Mouse (Mus musculus): ENCODE results near the gene Dcun1d2. TPM values are rescaled to one million over a fixed set of nuclear protein-coding genes. Genes with fewer than 3 reads are reported as not detected.

The Dcun1d2 gene
- total RNA-seq (2017), result 20.0 and 21.4 TPM in 2 replicates

- ATAC-seq (replicated peaks; ENCODE audit: low read depth, poor library complexity, severe bottlenecking), result peak; percentile 73
Observed at GRCm38 (mm10) chr8:13287692-13288623, at the start of gene Dcun1d2, which contains the start of gene Tmco3. Gene Dcun1d2, minus strand, starts transcription at chr8:13288131. Gene Tmco3, plus strand, starts transcription at chr8:13288190.

GRCm38 (mm10) chr8:13337678-13338077, 49.7 kb upstream of the Dcun1d2 start:
- no peak for ATAC-seq (replicated peaks; ENCODE audit: low read depth, poor library complexity, severe bottlenecking)

DNA sequence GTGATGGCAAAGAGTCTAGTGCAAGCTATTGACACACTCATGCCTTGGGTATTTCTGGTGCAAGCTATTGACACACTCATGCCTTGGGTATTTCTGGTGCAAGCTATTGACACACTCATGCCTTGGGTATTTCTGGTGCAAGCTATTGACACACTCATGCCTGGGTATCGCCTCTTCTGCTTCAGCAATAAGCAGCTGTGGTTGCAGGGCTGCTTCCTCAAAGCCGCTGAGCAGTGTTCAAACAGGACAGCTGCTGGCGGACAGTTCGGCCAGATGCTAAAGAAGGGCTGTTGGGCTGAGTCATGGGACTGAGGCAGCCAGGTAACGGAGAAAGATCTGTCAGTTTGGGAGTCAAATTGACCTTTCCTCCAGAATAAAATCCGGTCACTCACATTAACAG, 49.3 kb upstream of the Dcun1d2 start:
- peak; percentile 48 for ATAC-seq (replicated peaks; ENCODE audit: low read depth, poor library complexity, severe bottlenecking)

- no peak for ATAC-seq (replicated peaks; ENCODE audit: low read depth, poor library complexity, severe bottlenecking)
Observed at GRCm38 (mm10) chr8:13334671-13335070, 46.7 kb upstream of the Dcun1d2 start.

DNA sequence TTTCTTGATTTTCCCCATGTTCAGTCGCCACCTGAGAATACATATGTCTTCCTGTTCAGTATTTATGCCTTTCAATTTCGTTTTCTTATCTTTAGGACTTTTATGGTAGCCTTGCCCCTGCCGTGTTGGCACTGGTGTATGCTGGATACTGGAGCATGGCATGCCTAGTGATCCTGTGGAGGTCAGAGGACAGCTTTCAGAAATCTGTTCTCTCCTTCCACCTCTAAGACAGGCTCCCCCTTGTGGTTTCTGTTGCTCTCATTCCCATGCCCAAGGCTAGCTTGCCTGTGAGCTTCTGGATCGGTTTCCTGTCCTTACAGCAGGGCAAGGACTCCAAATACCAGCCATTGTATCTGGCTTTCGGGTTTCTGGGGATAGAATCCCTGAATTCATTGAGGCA, 38.7 kb upstream of the Dcun1d2 start:
- peak; percentile 62 for ATAC-seq (replicated peaks; ENCODE audit: low read depth, poor library complexity, severe bottlenecking)

DNA sequence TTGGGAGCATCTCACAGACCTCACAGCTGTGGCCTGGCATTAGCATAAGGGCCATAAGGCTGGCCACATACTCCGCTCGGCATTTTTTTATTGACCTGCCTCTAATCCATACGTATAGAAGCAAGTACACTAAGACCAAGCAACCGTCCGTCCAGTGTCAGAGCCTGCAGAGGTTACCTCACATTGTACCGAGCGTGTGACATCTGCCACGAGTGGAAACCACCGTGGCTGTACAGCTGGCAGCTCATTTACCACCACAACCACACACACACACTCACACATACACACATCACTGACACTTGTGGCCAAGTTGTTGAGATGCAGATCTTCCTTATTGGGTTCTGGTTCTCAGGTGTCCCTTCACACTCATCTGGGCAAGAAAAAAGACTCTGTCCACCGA, 28.7 kb upstream of the Dcun1d2 start:
- no peak for ATAC-seq (replicated peaks; ENCODE audit: low read depth, poor library complexity, severe bottlenecking)

DNA sequence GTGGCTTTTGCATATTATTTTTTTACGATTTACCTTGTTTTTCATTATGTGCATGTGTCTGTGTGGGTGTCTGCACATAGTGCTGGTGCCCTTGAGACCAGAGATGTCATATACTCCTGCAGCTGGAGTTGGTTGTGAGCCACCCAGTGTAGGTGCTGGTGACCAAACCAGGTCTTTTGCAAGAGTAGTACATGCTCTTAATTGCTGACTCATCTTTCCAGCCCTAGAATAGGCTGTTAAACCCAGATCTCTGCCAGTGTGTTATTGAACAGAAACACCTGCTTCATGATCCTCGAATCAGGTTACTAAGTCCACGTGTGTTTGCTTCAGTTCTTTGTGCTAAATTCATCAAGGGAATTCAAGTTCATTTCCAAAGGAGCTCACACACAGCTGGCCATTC, 27.0 kb upstream of the Dcun1d2 start:
- no peak for ATAC-seq (replicated peaks; ENCODE audit: low read depth, poor library complexity, severe bottlenecking)

- no peak for ATAC-seq (replicated peaks; ENCODE audit: low read depth, poor library complexity, severe bottlenecking)
Observed at GRCm38 (mm10) chr8:13306916-13307315, 19.0 kb upstream of the Dcun1d2 start.

- 0 out of 2 replicates have a peak, but pooled peaks have one; percentile 15 for ATAC-seq (replicated peaks; ENCODE audit: low read depth, poor library complexity, severe bottlenecking)
Observed at GRCm38 (mm10) chr8:13306309-13306909, 18.5 kb upstream of the Dcun1d2 start.

GRCm38 (mm10) chr8:13305884-13306283, 18.0 kb upstream of the Dcun1d2 start:
- ATAC-seq (replicated peaks; ENCODE audit: low read depth, poor library complexity, severe bottlenecking), result no peak

DNA sequence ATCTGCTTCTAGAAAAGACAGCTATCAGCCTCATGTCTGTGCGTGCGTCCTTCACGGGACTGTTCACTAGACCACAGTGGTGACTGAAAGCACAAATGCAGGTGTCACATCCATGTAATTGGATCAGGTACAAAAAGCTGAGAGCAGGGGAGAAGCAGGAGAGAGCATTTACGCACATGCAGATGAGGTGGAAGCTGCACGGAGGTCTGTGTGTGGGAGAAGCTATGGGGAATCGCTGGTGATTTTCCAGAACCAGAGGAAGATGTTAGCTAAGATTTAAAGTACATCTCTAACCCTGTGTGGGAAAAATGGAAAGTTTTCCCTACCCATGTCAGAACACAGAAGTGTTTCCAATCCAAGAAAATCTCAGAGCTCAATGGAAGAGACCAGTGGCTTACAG, 17.5 kb upstream of the Dcun1d2 start:
- ATAC-seq (replicated peaks; ENCODE audit: low read depth, poor library complexity, severe bottlenecking), result no peak

DNA sequence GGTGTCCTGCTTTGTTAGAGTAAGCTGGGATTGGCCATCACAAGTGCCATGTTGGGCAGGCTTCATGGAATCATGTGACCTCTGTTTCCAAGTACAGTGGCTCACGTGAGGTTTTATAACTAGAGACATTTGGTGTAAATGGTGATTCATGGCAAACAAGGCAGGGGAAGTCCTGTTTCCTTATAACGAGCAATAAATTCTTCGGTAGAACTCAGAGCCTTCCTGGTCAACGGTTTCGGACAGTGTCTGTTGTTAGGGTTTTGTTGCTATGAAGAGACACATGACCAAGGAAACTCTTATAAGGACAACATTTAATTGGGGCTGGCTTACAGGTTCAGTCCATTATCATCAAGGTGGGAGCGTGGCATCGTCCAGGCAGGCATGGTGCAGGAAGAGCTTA, 13.1 kb upstream of the Dcun1d2 start:
- ATAC-seq (replicated peaks; ENCODE audit: low read depth, poor library complexity, severe bottlenecking), result no peak

GRCm38 (mm10) chr8:13299571-13299970, 11.6 kb upstream of the Dcun1d2 start:
- ATAC-seq (replicated peaks; ENCODE audit: low read depth, poor library complexity, severe bottlenecking), result no peak

- no peak for ATAC-seq (replicated peaks; ENCODE audit: low read depth, poor library complexity, severe bottlenecking)
Observed at GRCm38 (mm10) chr8:13293677-13294470, 5.9 kb upstream of the Dcun1d2 start.

GRCm38 (mm10) chr8:13292364-13292763, 4.4 kb upstream of the Dcun1d2 start:
- ATAC-seq (replicated peaks; ENCODE audit: low read depth, poor library complexity, severe bottlenecking), result peak; percentile 52

DNA sequence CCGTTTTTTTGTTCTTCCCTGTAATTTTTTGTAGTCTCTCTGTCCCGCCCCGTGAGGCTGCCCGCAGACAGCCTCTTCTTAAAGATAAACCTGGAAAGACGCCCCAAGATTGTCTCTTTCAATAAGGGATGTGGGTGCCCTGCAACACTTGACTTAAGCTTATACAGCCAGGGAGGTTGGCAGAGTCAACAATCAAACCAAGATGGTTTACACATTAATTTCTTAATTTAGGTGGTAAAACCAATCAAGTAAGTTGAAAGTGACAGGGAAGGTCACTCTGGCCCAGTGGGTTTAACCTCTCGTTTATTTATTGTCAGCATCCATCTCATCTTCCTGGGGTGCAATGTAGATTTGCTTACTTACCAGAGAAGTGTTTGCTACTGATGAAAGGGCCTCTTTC, 715 bp upstream of the Dcun1d2 start:
- ATAC-seq (replicated peaks; ENCODE audit: low read depth, poor library complexity, severe bottlenecking), result no peak

GRCm38 (mm10) chr8:13287304-13287691, 633 bp downstream of the Dcun1d2 start:
- peak; percentile 85 for ATAC-seq (replicated peaks; ENCODE audit: low read depth, poor library complexity, severe bottlenecking)

GRCm38 (mm10) chr8:13283200-13283599, 4.7 kb downstream of the Dcun1d2 start:
- ATAC-seq (replicated peaks; ENCODE audit: low read depth, poor library complexity, severe bottlenecking), result no peak

DNA sequence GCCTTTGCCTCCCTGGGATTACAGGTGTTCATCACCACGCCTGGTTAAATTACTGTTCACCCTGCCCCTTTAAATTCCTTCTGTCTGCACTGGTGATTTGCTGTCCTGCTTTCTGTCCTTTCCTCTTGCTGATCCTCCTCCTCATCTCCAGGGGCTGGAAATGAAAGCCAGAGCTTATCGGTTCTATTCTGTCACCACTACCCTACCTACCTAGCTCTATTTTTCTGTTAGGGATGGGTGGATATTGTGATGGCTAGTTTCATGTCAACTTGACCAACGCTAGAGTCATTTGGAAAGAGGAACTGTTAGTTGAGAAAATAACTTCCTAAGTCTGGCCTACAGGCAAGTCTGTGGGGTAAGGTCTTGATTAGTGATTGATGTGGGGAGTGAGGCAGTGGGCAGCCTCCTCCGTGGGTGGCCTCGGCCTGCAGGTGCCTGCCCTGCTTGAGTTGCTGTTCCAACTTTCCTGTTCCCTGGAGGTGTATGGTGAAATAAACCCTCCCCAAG, 10.9 kb downstream of the Dcun1d2 start:
- 0 out of 2 replicates have a peak, but pooled peaks have one; percentile 22 for ATAC-seq (replicated peaks; ENCODE audit: low read depth, poor library complexity, severe bottlenecking)

DNA sequence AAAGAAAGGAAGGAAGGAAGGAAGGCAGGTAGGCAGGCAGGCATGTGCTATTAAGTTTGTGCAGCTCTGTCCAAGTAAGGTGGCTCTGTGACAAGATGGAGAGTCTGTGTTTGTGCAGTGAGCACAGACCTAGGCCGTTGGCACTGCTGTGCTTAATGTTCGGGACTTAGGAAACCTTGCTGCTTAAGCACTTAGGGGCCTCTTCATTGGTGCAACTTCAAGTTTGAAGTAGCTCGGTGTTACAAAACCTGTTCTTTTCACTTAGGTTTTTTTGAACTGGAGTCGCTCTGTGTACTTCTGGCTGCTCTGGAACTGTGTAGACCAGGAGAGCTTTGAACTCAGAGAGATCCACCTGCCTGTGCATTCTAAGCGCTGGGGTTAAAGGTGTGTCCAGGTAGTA, 15.1 kb downstream of the Dcun1d2 start:
- ATAC-seq (replicated peaks; ENCODE audit: low read depth, poor library complexity, severe bottlenecking), result no peak
